In genomic region chr2:12049972-12050371, GRCm38 (mm10) we compare ENCODE assay signal across 10 mouse cellular contexts.
DNase-seq lines count a peak whose midpoint lies in the region; ATAC-seq and TF ChIP-seq lines count a peak whose summit lies in the region.
"Had no signal": no experiment of that assay in that cellular context is flagged by ENCODE, and none has a peak within 500 bp of the region (broad histone marks: within the 10 kb centered on the region; RNA-seq: fewer than 3 reads in every experiment).

No protein-coding gene starts in this region.

- no peak overlapping the region for H3K9ac ChIP-seq in forebrain, postnatal 0 days
- no peak overlapping the region for H3K9ac ChIP-seq in forebrain, embryonic 15.5 days (replicated peaks)
- H3K9ac ChIP-seq in liver, adult 2 months (ENCODE audit: low read depth, low read length): no peak overlapping the region
- H3K9ac ChIP-seq: limb, embryonic 15.5 days; neural tube, embryonic 12.5 days had no signal

- H3K36me3 ChIP-seq in forebrain, postnatal 0 days (ENCODE audit: insufficient read depth): no peaks in the 10 kb centered on the region
- H3K36me3 ChIP-seq in forebrain, embryonic 15.5 days: no peaks in the 10 kb centered on the region
- no peaks in the 10 kb centered on the region for H3K36me3 ChIP-seq in liver, adult 2 months (ENCODE audit: control insufficient read depth, insufficient read depth, low read length)
- H3K36me3 ChIP-seq: limb, embryonic 15.5 days; neural tube, embryonic 12.5 days had no signal

- H3K27me3 ChIP-seq in forebrain, postnatal 0 days (ENCODE audit: insufficient read depth, low read length): no peaks in the 10 kb centered on the region
- no peaks in the 10 kb centered on the region for H3K27me3 ChIP-seq in forebrain, embryonic 15.5 days
- no peaks in the 10 kb centered on the region for H3K27me3 ChIP-seq in liver, adult 2 months (ENCODE audit: control insufficient read depth, insufficient read depth, low read length)
- H3K27me3 ChIP-seq: limb, embryonic 15.5 days; neural tube, embryonic 12.5 days had no signal

- no peak overlapping the region for H3K4me3 ChIP-seq in forebrain, postnatal 0 days (ENCODE audit: low read depth, low read length)
- no peak overlapping the region for H3K4me3 ChIP-seq in forebrain, embryonic 15.5 days
- no peak overlapping the region for H3K4me3 ChIP-seq in liver, adult 2 months (ENCODE audit: insufficient read depth, low read depth, low read length)
- H3K4me3 ChIP-seq: limb, embryonic 15.5 days; neural tube, embryonic 12.5 days had no signal

- H3K9me3 ChIP-seq in forebrain, postnatal 0 days (ENCODE audit: low read length): no peaks in the 10 kb centered on the region
- no peaks in the 10 kb centered on the region for H3K9me3 ChIP-seq in forebrain, embryonic 15.5 days
- H3K9me3 ChIP-seq: limb, embryonic 15.5 days; neural tube, embryonic 12.5 days had no signal

- H3K4me2 ChIP-seq in forebrain, postnatal 0 days (ENCODE audit: low read depth): no peak overlapping the region
- H3K4me2 ChIP-seq in forebrain, embryonic 15.5 days (replicated peaks): no peak overlapping the region
- H3K4me2 ChIP-seq: limb, embryonic 15.5 days; neural tube, embryonic 12.5 days had no signal

- DNase-seq in forebrain, postnatal 0 days: peak; percentile 54
- no peak for DNase-seq in liver, adult 2 months (ENCODE audit: extremely low read depth, low read depth, low spot score)
- no peak for DNase-seq in liver
- peak; percentile 56 for DNase-seq in adipocyte (ENCODE audit: low spot score)
- no peak for DNase-seq in thymus, postnatal 4 days
- DNase-seq in testis, postnatal 10 days (ENCODE audit: low spot score): no peak

- peak; percentile 62 for TF ChIP-seq CTCF in forebrain, postnatal 0 days (IDR thresholded peaks at IDR 0.05; ENCODE audit: low read depth)
- TF ChIP-seq CTCF in liver, adult 2 months (IDR thresholded peaks at IDR 0.05; ENCODE audit: low read depth, low read length): 0 out of 2 replicates have a peak, but pooled peaks have one; percentile 20

- H3K4me1 ChIP-seq in forebrain, postnatal 0 days (ENCODE audit: insufficient read depth): no peaks in the 10 kb centered on the region
- H3K4me1 ChIP-seq in forebrain, embryonic 15.5 days: no peaks in the 10 kb centered on the region
- H3K4me1 ChIP-seq in liver, adult 2 months (ENCODE audit: control insufficient read depth, insufficient read depth, low read length): peaks cover 8% of the 10 kb centered on the region; the same call in 1 of the 2 replicates
- H3K4me1 ChIP-seq: neural tube, embryonic 12.5 days had no signal

- H3K27ac ChIP-seq in forebrain, postnatal 0 days (ENCODE audit: low read depth, low read length): no peak overlapping the region
- no peak overlapping the region for H3K27ac ChIP-seq in forebrain, embryonic 15.5 days (replicated peaks)
- no peak overlapping the region for H3K27ac ChIP-seq in liver, adult 2 months (replicated peaks; ENCODE audit: insufficient read depth, low read depth, low read length)
- H3K27ac ChIP-seq: limb, embryonic 15.5 days; neural tube, embryonic 12.5 days had no signal

- ATAC-seq in forebrain, postnatal 0 days: peak; percentile 47; the same call in 1 of the 2 replicates
- no peak for ATAC-seq in forebrain, embryonic 15.5 days (replicated peaks)
- ATAC-seq in megakaryocyte, adult 5-6 weeks (ENCODE audit: poor library complexity, severe bottlenecking): peak; percentile 54

- H3K79me2 ChIP-seq in liver, adult 2 months (ENCODE audit: control insufficient read depth, insufficient read depth, low read length): no peaks in the 10 kb centered on the region

- TF ChIP-seq POLR2A in liver, adult 2 months (IDR thresholded peaks at IDR 0.05; ENCODE audit: extremely low read depth, insufficient read depth, low read length): no peak

Comparison
In these comparisons a context has a peak if more than half of its experiments do, and no peak if none do; other contexts are left out.
1. DNase-seq: peak in forebrain, postnatal 0 days (single experiment) and adipocyte (single experiment); none in liver, adult 2 months (single experiment), liver (single experiment), thymus, postnatal 4 days (single experiment) and testis, postnatal 10 days (single experiment).